Mouse (Mus musculus) spleen, adult 2 months (tissue): ENCODE results near the gene Slc35f1. TPM values are rescaled to one million over a fixed set of nuclear protein-coding genes. Genes with fewer than 3 reads are reported as not detected.

ENCODE experiments used
- DNase-seq, 2 experiments: peaks; one replicate each; pipeline versions ENCODE4 v3.0.0 to v3.0.0-alpha.2; 2012 to 2021; ENCODE audit warnings: low spot score in 2 of 2, low read depth in 1 of 2
- H3K27ac ChIP-seq: fragments of 200-500 bp; 2 replicates; pipeline ENCODE4 v1.5.1; 2012; ENCODE audit warnings: low read length, inconsistent platforms; ENCODE audit not compliant: insufficient read depth
- H3K27me3 ChIP-seq: fragments of 200-500 bp; 2 replicates; pipeline ENCODE4 v1.6.1; 2012; ENCODE audit warnings: mild to moderate bottlenecking, moderate library complexity, low read length, inconsistent platforms; ENCODE audit not compliant: control insufficient read depth, insufficient read depth
- H3K36me3 ChIP-seq: fragments of 200-500 bp; 2 replicates; pipeline ENCODE4 v1.6.1; 2012; ENCODE audit warnings: mild to moderate bottlenecking, low read length, inconsistent platforms; ENCODE audit not compliant: control insufficient read depth, insufficient read depth
- H3K4me1 ChIP-seq: fragments of 200-500 bp; 2 replicates; pipeline ENCODE4 v1.6.1; 2011; ENCODE audit warnings: inconsistent platforms; ENCODE audit not compliant: control insufficient read depth, insufficient read depth, insufficient read length
- H3K4me3 ChIP-seq: fragments of 200-500 bp; 2 replicates; pipeline ENCODE4 v1.5.1; 2011; ENCODE audit warnings: mild to moderate bottlenecking, inconsistent platforms; ENCODE audit not compliant: insufficient read depth, insufficient read length; ENCODE audit errors: extremely low read depth
- CTCF ChIP-seq: fragments of 200-500 bp; IDR thresholded peaks from 2 replicates; pipeline ENCODE4 v1.5.1; 2011; ENCODE audit warnings: mild to moderate bottlenecking, inconsistent platforms; ENCODE audit not compliant: insufficient read depth, insufficient read length, insufficient replicate concordance; ENCODE audit errors: extremely low read depth
- POLR2A ChIP-seq: fragments of 200-500 bp; IDR thresholded peaks from 2 replicates; pipeline ENCODE4 v1.6.1; 2011; ENCODE audit warnings: low read depth, low read length, inconsistent platforms
- WGBS: fragments of 180-500 bp; shearing (Covaris S2); methylation state at CpG from one replicate; pipeline ENCODE4 v1.1.7; 2018; 5-methylcytosine and 5-hydroxymethylcytosine counted together
- polyA plus RNA-seq: library from polyadenylated mRNA; depleted of rRNA; stranded (reverse); fragments of >200 nt; gene quantifications from 2 replicates; pipeline ENCODE4 v1.2.3, GENCODE M21; 2012

Slc35f1 gene
- polyA plus RNA-seq, 1 experiment = 0.11 TPM

GRCm38 (mm10) chr10:53096446-53096845 lies 406.1 kb downstream of the Slc35f1 start:
- no peaks in the 10 kb centered on the region for H3K36me3 ChIP-seq
- no peak for DNase-seq
- 74% methylated on average over 3 of the region's 3 CpGs for WGBS
- H3K4me3 ChIP-seq = no peak overlapping the region
- no peaks in the 10 kb centered on the region for H3K4me1 ChIP-seq
- no peak for TF ChIP-seq POLR2A
- no peak for TF ChIP-seq CTCF
- no peaks in the 10 kb centered on the region for H3K27me3 ChIP-seq
- no peak overlapping the region for H3K27ac ChIP-seq

- 79% methylated on average over 3 of the region's 3 CpGs for WGBS
- DNase-seq = no peak
- TF ChIP-seq CTCF (no peak), POLR2A (no peak)
- Histone ChIP-seq H3K4me1 (no peaks in the 10 kb centered on the region), H3K27me3 (no peaks in the 10 kb centered on the region), H3K27ac (no peak overlapping the region), H3K4me3 (no peak overlapping the region), H3K36me3 (no peaks in the 10 kb centered on the region)
Measured at GRCm38 (mm10) chr10:53100881-53101280, 410.5 kb downstream of the Slc35f1 start.

- H3K36me3 ChIP-seq = no peaks in the 10 kb centered on the region
- no peak overlapping the region for H3K27ac ChIP-seq
- H3K4me1 ChIP-seq = no peaks in the 10 kb centered on the region
- TF ChIP-seq POLR2A (no peak), CTCF (no peak)
- 89% methylated on average over 2 of the region's 2 CpGs for WGBS
- H3K27me3 ChIP-seq = no peaks in the 10 kb centered on the region
- H3K4me3 ChIP-seq = no peak overlapping the region
- DNase-seq = no peak
Measured at GRCm38 (mm10) chr10:53101412-53101811, 411.1 kb downstream of the Slc35f1 start.

DNA sequence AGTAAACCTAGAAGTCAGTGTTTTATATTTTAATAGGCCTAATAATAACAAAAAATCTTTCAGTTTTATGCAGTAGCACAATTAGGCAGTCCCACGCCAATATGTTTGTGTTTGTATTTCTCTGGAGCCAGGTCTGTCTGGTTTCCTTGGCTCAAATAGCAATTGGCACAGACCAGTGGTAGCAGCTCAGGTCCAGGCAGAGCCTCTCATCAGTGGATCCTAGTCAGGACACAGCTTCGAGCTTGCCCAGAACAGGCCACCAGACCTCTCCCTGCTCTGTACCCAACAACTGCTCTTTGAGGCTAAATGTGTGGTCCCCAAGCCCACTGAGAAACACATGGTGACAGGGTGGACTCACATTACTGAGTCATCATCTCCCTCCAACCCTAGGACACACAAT lies 412.1 kb downstream of the Slc35f1 start:
- no peaks in the 10 kb centered on the region for H3K4me1 ChIP-seq
- no peak overlapping the region for H3K27ac ChIP-seq
- no peak for TF ChIP-seq POLR2A
- TF ChIP-seq CTCF = no peak
- H3K27me3 ChIP-seq = no peaks in the 10 kb centered on the region
- 88% methylated on average over 2 of the region's 2 CpGs for WGBS
- H3K36me3 ChIP-seq = no peaks in the 10 kb centered on the region
- no peak for DNase-seq
- H3K4me3 ChIP-seq = no peak overlapping the region

GRCm38 (mm10) chr10:53115028-53115427 lies 424.7 kb downstream of the Slc35f1 start:
- Histone ChIP-seq H3K36me3 (no peaks in the 10 kb centered on the region), H3K4me3 (no peak overlapping the region), H3K27me3 (no peaks in the 10 kb centered on the region), H3K4me1 (no peaks in the 10 kb centered on the region), H3K27ac (no peak overlapping the region)
- TF ChIP-seq POLR2A (no peak), CTCF (peak; percentile 37; the same call in 1 of the 2 replicates)
- 29% methylated on average over 3 of the region's 3 CpGs for WGBS
- DNase-seq = peak in 1 of 2 experiments; percentile 30

GRCm38 (mm10) chr10:53115673-53116398 lies 425.5 kb downstream of the Slc35f1 start:
- 83% methylated on average over 7 of the region's 7 CpGs for WGBS
- H3K4me1 ChIP-seq = no peaks in the 10 kb centered on the region
- TF ChIP-seq POLR2A = no peak
- no peak for TF ChIP-seq CTCF
- no peak for DNase-seq
- H3K27ac ChIP-seq = no peak overlapping the region
- H3K36me3 ChIP-seq = no peaks in the 10 kb centered on the region
- no peaks in the 10 kb centered on the region for H3K27me3 ChIP-seq
- H3K4me3 ChIP-seq = no peak overlapping the region

- H3K27ac ChIP-seq = no peak overlapping the region
- H3K4me1 ChIP-seq = no peaks in the 10 kb centered on the region
- H3K36me3 ChIP-seq = no peaks in the 10 kb centered on the region
- no peak overlapping the region for H3K4me3 ChIP-seq
- WGBS = 93% methylated on average over 2 of the region's 2 CpGs
- no peak for DNase-seq
- no peaks in the 10 kb centered on the region for H3K27me3 ChIP-seq
- no peak for TF ChIP-seq POLR2A
Measured at GRCm38 (mm10) chr10:53120608-53121007, 430.3 kb downstream of the Slc35f1 start.
